Mouse (Mus musculus) heart, embryonic 15.5 days (tissue): ENCODE measurements at regions not wholly inside any gene's neighbourhood (a gene's known extent, or its start where the extent isn't known, plus 50 kb on each side); places are given as distances from the start of the nearest gene placed in this dataset.

Experiments used
- ATAC-seq: fragments of 200-750 bp; cut with Nextera tagmentation; replicated peaks from 2 replicates; pipeline ENCODE4 v1.8.0; 2017; ENCODE audit warnings: low read depth, moderate TSS enrichment; ENCODE audit not compliant: insufficient number of reproducible peaks, insufficient read depth, low FRiP score
- H3K27ac ChIP-seq: fragments of 300-500 bp; sonication (generic); 2 replicates; pipeline ENCODE4 v1.5.1; 2015; ENCODE audit warnings: mild to moderate bottlenecking, inconsistent platforms
- H3K27me3 ChIP-seq: fragments of 300-500 bp; sonication (generic); 2 replicates; pipeline ENCODE4 v1.6.1; 2015; ENCODE audit warnings: inconsistent platforms
- H3K36me3 ChIP-seq: fragments of 300-500 bp; sonication (generic); 2 replicates; pipeline ENCODE4 v1.6.1; 2015; ENCODE audit warnings: mild to moderate bottlenecking, inconsistent platforms
- H3K4me1 ChIP-seq: fragments of 300-500 bp; sonication (generic); replicated peaks from 2 replicates; pipeline ENCODE4 v1.6.1; 2015; ENCODE audit warnings: inconsistent platforms
- H3K4me2 ChIP-seq: fragments of 300-500 bp; sonication (generic); 2 replicates; pipeline ENCODE4 v1.6.1; 2015; ENCODE audit warnings: inconsistent platforms, mild to moderate bottlenecking, moderate library complexity
- H3K4me3 ChIP-seq: fragments of 300-500 bp; sonication (generic); 2 replicates; pipeline ENCODE4 v1.5.1; 2015; ENCODE audit warnings: mild to moderate bottlenecking, inconsistent platforms
- H3K9ac ChIP-seq: fragments of 300-500 bp; sonication (generic); 2 replicates; pipeline ENCODE4 v1.6.1; 2015; ENCODE audit warnings: mild to moderate bottlenecking, inconsistent platforms
- H3K9me3 ChIP-seq: fragments of 300-500 bp; sonication (generic); replicated peaks from 2 replicates; pipeline ENCODE4 v1.6.1; 2016; ENCODE audit warnings: inconsistent platforms
- WGBS: fragments of 180-500 bp; shearing (Covaris S2); methylation state at CpG from one replicate; pipeline ENCODE4 v1.1.7; 2015; ENCODE audit warnings: mixed read lengths; 5-methylcytosine and 5-hydroxymethylcytosine counted together

GRCm38 (mm10) chr3:116197966-116198365, 55.3 kb downstream of the Gpr88 start:
- H3K27ac ChIP-seq, result no peak overlapping the region
- no peak for ATAC-seq
- 69% methylated on average over 3 of the region's 3 CpGs for WGBS
- H3K4me1 ChIP-seq, result no peaks in the 10 kb centered on the region
- H3K27me3 ChIP-seq, result no peaks in the 10 kb centered on the region
- no peak overlapping the region for H3K9ac ChIP-seq
- H3K36me3 ChIP-seq, result no peaks in the 10 kb centered on the region
- no peaks in the 10 kb centered on the region for H3K9me3 ChIP-seq
- H3K4me2 ChIP-seq, result no peak overlapping the region
- H3K4me3 ChIP-seq, result no peak overlapping the region

- Histone ChIP-seq H3K9ac (no peak overlapping the region), H3K36me3 (no peaks in the 10 kb centered on the region), H3K4me2 (no peak overlapping the region), H3K4me3 (no peak overlapping the region), H3K27me3 (no peaks in the 10 kb centered on the region), H3K4me1 (no peaks in the 10 kb centered on the region), H3K9me3 (no peaks in the 10 kb centered on the region), H3K27ac (no peak overlapping the region)
- no peak for ATAC-seq
- WGBS, result 64% methylated on average over 3 of the region's 3 CpGs
Measured at GRCm38 (mm10) chr3:116194701-116195100, 58.6 kb downstream of the Gpr88 start.

GRCm38 (mm10) chr3:116191261-116191660, 61.8 kb upstream of the Vcam1 start:
- H3K27me3 ChIP-seq, result no peaks in the 10 kb centered on the region
- no peak for ATAC-seq
- no peak overlapping the region for H3K9ac ChIP-seq
- no peaks in the 10 kb centered on the region for H3K4me1 ChIP-seq
- WGBS, result 53% methylated on average over 6 of the region's 6 CpGs
- H3K36me3 ChIP-seq, result no peaks in the 10 kb centered on the region
- H3K4me2 ChIP-seq, result no peak overlapping the region
- no peaks in the 10 kb centered on the region for H3K9me3 ChIP-seq
- no peak overlapping the region for H3K4me3 ChIP-seq
- no peak overlapping the region for H3K27ac ChIP-seq

- Histone ChIP-seq H3K36me3 (no peaks in the 10 kb centered on the region), H3K9ac (no peak overlapping the region), H3K27ac (no peak overlapping the region), H3K4me2 (no peak overlapping the region), H3K4me1 (no peaks in the 10 kb centered on the region), H3K27me3 (no peaks in the 10 kb centered on the region), H3K4me3 (no peak overlapping the region), H3K9me3 (no peaks in the 10 kb centered on the region)
- ATAC-seq, result no peak
- WGBS, result 53% methylated on average over 2 of the region's 2 CpGs
Measured at GRCm38 (mm10) chr3:116190727-116191126, 61.2 kb upstream of the Vcam1 start.

GRCm38 (mm10) chr3:116189363-116190100, 60.0 kb upstream of the Vcam1 start:
- Histone ChIP-seq H3K4me1 (no peaks in the 10 kb centered on the region), H3K9ac (no peak overlapping the region), H3K27me3 (no peaks in the 10 kb centered on the region), H3K4me3 (no peak overlapping the region), H3K36me3 (no peaks in the 10 kb centered on the region), H3K9me3 (no peaks in the 10 kb centered on the region), H3K27ac (no peak overlapping the region), H3K4me2 (no peak overlapping the region)
- WGBS, result 86% methylated on average over 6 of the region's 6 CpGs
- ATAC-seq, result no peak

- Histone ChIP-seq H3K36me3 (no peaks in the 10 kb centered on the region), H3K27me3 (no peaks in the 10 kb centered on the region), H3K9ac (no peak overlapping the region), H3K4me3 (no peak overlapping the region), H3K4me1 (no peaks in the 10 kb centered on the region), H3K27ac (no peak overlapping the region), H3K9me3 (no peaks in the 10 kb centered on the region), H3K4me2 (no peak overlapping the region)
- WGBS, result 77% methylated on average over 7 of the region's 7 CpGs
- ATAC-seq, result no peak
Measured at GRCm38 (mm10) chr3:116185206-116185605, 55.7 kb upstream of the Vcam1 start.

- Histone ChIP-seq H3K4me3 (no peak overlapping the region), H3K4me1 (no peaks in the 10 kb centered on the region), H3K36me3 (no peaks in the 10 kb centered on the region), H3K27me3 (no peaks in the 10 kb centered on the region), H3K9me3 (no peaks in the 10 kb centered on the region), H3K4me2 (no peak overlapping the region), H3K9ac (no peak overlapping the region), H3K27ac (0 out of 2 replicates have a peak overlapping the region, but pooled peaks have one; percentile 8)
- 55% methylated on average over 4 of the region's 4 CpGs for WGBS
- ATAC-seq, result no peak
Measured at GRCm38 (mm10) chr3:116184443-116184842, 55.0 kb upstream of the Vcam1 start.

GRCm38 (mm10) chr3:116180341-116180885, 50.9 kb upstream of the Vcam1 start:
- ATAC-seq, result no peak
- Histone ChIP-seq H3K36me3 (no peaks in the 10 kb centered on the region), H3K4me3 (no peak overlapping the region), H3K27ac (no peak overlapping the region), H3K9me3 (no peaks in the 10 kb centered on the region), H3K27me3 (no peaks in the 10 kb centered on the region), H3K4me1 (no peaks in the 10 kb centered on the region), H3K4me2 (no peak overlapping the region), H3K9ac (no peak overlapping the region)
- WGBS, result 81% methylated on average over 5 of the region's 5 CpGs
